Mouse (Mus musculus) monocyte, adult 5-6 weeks (primary cell): ENCODE measurements at regions not wholly inside any gene's neighbourhood (a gene's known extent, or its start where the extent isn't known, plus 50 kb on each side); places are given as distances from the start of the nearest gene placed in this dataset.

Experiments used
- ATAC-seq: fragments of 153-309, 156-312 bp; replicated peaks from 2 replicates; pipeline ENCODE4 v1.8.0; 2017; ENCODE audit warnings: mild to moderate bottlenecking; ENCODE audit not compliant: low TSS enrichment, insufficient number of reproducible peaks, severe bottlenecking, poor library complexity, low FRiP score

DNA sequence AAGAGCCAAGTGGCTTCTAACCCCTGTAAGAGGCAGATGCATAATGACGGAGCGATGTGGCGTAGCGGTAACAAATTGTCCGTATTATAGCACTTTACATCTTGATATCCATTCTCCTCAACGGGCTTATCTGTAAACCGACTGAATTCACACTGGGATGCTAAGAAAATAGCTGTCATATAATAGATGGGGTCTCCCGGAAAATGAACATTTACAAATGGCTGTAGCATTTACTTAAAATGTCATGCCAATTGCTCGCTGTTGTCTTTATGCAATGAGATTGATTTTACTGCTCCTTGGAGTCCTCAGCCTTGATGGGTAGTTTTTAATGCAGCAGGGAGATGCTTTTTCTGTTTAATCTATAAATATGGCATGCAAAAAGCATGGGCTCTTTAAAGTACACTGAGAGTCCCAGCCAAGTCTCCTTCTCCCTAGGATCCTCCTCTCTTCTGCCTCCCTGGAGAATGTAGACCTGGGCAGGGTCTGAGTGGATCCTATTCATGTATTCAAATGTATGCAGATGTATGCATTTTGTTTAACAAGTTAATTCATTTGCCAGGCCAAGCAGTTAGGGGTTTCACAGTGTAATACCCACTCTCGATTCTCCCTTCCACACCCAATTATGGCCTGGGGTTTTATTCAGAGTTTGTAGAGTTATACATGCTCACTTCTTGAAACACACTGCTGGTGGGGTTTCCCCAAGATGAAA is 233.9 kb upstream of the Sdk2 start:
- no peak for ATAC-seq

DNA sequence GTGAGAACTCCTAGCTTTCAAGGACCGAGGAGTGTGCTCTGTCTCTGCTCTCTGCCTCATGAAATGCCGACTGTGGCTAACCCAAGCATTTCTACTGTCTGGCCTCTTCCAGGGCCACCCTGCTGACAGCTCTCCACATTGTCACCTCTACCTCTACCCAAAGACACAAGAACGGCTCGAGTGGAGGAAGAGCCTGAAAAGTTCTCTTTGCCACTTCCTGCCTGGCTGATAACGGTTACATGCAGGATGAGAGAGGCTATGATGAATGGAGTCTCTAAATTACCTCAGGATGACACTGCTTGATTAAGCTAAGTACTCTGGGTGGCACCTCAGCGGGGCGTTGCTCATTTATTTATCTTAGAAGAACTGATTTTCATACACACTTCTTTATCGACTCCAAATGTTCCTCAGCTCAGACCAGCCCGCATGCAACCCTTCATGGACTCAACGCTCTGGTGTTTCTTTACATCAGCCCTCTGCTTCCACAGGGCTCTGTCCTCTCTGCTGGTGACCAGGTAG is 230.0 kb upstream of the Sdk2 start:
- ATAC-seq, result no peak

DNA sequence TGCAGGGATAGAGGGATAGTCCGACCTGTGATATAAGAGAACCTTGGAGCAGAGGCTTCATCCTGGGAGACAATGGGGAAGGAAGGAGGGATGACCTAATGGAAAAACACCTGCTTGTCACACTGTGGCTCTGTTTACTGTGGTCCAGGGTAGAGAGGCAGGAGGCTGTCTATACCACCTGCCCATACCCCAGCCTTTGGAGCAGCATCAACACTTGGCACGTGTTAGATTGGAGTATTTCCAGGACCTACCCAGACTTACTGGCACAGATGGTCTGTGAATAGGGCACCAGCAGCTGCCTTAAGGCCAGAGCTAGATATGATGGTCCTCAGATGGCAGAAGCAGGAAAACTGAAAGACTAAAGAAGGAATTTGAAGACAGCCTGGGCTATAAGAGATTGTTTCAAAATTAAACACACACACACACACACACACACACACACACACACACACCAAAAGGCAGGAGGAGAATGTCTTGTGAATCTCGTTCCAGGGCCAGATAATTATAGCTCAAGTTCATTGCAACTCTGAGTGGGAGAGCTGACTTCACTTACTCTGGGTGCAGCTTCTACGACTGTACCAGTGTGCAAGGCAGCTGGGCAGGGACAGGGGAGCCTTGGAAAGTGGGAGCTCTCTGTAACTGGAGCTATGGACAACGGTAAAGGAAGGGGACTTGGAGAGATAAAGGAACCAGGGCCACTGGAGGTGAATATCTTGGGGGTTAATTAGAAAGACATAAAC is 227.8 kb upstream of the Sdk2 start:
- ATAC-seq, result no peak

DNA sequence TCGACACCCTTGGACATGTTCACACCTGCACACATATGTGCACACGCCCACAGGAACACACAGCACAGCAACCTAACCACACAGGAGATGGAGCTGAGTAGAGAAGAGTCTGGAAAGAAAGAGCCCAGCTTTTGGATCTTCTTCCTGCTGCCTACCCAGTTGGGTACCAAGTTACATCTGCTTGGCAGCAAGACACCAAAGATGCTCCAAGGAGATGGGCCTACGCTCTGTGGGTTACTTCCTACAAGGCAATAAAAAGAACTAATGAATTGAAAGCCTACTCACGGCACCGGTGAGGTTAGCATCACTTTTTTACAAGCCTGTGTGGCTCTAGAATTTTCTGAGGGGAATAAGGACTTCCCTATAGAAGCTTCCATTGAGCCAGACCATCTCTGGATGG is 224.4 kb upstream of the Sdk2 start:
- ATAC-seq, result no peak

DNA sequence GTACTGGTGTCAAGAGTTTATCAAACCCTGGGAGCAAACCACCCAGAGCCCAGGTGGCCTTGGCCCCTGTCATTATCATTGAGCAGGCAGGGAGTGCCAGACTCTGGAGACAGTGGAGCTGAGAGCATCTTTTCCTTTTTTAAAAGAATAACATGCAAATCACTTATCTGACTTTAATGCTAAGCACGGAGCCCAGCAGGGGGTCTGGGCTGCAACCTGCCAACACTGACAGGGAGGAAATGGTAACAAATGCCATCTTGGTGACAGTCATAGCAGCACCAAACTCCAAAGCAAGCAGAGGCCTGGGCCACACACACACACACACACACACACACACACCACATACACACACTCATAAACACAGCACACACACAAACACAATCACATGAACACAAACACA is 223.1 kb upstream of the Sdk2 start:
- ATAC-seq, result no peak

DNA sequence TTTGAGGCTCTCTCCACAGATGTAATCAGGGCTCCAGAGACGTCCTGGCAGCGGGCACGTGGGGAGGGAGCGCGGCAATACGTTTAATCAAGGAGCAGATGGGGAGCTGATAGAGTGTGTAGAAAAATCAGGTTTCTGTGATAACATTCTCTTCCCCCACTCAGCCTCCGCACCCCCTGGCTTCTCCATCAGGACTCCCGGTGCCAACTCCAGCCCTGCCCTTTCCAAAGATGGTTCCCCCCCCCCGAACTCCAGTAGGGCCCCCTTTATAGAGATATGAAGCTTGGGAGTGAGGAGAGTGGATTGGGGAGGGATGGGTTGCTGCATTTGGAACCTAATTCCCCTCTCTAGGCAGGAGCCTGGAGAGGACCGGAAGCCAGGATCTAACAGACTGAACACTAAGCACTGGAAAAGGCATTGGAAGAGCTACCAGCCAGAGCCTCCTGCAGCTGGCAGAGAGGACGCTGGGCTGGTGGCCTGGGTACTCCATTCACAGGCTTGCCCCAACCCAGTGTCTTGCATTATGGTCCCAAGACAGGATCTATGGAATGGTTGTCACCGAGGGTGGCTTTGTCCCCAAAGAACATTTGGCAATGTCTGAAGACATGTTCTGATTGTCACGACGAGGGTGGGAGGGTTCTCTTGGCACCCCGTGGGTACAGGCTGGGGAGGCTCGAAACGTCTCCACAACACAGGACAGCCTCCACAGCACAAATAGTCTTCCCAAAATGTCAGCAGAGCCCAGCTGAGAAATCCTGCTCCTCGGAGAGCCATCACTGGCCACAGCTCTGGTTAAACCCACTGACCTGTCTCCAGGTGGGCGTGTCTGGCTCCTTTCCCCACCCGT is 218.2 kb upstream of the Sdk2 start:
- no peak for ATAC-seq

DNA sequence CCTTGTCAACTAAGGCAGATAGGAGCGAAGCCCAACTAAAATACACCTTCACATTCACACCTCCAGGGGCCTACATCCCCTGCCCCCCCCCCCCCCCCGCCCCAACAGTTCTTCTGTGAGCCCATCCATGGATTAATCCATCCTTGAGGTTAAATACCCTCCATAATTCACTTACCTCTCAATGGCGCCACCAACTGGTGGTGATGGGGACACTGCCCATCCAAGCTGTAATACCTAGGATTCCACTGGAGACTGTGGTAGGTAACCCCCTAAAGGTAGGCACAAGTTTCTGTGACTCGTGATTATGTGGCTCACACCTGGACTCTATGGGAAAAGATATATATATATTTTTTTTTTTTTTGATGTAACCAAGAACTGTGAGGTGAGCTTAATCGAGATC is 216.4 kb upstream of the Sdk2 start:
- ATAC-seq, result no peak

DNA sequence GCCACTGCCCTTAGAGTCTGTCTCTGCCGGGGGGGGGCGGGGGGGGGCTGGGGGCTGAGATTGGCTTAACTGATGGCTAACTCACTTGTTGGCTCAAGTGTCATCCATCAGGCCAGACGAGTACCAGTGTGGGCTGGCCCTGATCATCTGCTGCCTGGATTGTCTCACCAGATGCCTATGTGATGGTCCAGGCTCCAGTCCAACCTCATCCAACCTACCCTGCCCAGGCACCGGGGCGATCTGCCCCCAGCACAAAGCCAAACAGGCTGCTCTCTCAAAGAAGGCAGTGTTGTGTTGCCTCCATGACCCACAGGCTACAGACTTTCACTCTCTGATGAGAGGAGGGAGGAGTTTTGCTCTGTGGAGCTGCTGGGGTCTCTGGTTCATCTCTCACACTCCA is 215.7 kb upstream of the Sdk2 start:
- ATAC-seq, result no peak

DNA sequence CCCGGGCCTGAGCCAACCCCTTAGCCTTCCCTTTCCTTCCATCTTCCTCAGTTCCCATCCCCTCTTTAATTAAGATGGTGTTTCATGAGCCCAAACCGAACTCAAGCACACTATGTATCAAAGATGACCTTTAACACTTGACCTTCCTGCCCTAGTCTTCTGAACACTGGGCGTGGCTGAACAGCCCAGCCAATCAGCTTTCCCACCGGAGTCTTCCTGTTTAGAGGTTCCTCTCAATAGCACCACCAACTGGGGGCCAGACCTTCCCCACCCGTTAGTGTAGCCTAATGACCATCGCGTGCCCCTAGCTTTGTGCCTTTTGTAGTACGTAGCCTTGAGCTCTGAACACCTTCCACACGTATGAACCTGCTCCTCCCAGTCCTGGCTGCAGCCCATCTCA is 215.0 kb upstream of the Sdk2 start:
- no peak for ATAC-seq

DNA sequence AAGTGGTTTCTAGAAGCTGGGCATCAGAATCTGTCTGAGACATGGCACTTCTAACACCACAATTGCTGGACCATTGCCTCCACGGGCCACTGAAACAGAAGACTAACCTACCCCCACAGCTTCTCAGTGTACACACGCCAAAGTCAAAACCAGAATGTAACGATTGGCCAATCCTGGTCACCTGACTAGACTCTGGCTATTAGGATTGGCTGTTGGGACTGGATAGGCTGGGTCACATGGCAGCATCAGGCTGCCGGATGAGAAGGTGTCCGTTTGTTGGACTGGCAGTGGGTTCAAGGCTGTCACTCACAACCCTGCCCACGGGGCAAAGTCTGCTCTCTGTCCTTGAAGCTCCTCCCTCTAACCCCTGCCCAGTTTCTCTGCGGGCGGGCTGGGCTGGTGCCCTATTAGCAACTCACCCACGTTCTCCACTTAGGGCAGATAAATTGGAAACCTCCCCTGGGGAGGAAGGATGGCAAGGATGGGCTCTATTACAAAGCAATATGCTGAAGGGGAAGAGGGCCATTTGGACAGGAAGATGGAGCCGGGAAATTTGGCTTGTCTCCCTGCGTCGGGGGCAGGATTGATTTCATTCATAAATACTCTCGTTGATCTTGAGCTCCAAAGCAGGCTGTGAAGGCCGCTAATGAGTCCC is 214.3 kb upstream of the Sdk2 start:
- ATAC-seq, result no peak

DNA sequence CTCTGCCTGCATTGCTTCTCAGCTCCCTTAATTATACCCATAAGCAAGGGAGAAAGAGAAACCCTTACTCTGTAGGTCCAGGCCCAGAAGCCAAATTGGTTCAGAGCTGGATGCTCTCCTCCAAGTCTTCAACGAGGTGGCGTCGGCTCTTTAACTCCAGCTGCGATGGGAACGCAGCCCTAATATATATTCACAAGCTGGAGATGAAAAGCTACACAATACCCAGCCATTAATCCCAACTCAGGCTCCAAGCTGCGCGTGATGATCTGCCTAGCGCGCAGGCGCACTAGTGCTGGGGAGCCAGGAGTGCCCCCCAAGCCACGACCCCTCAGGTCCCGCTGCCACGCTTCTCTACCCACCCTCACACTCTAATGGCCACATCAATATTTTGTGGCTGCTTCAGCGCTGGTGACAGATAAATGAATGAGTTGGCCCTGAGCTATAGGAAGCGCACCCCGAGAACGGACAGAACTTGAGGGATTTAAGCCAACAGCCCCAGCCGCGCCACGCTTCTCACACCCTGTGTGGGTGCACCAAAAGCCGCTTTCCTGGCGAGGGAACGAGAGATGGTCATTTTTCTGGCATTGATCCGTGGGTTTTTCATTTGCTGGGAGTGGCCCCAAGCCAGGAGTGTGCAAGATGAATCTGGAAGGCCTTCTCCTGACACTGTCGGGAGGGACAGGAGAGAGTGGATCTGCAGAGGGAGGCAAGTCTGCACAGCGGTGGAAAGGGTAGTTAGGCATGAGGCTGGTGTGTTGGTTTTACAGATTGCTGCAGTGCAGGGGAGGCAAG is 210.9 kb upstream of the Sdk2 start:
- ATAC-seq, result no peak

DNA sequence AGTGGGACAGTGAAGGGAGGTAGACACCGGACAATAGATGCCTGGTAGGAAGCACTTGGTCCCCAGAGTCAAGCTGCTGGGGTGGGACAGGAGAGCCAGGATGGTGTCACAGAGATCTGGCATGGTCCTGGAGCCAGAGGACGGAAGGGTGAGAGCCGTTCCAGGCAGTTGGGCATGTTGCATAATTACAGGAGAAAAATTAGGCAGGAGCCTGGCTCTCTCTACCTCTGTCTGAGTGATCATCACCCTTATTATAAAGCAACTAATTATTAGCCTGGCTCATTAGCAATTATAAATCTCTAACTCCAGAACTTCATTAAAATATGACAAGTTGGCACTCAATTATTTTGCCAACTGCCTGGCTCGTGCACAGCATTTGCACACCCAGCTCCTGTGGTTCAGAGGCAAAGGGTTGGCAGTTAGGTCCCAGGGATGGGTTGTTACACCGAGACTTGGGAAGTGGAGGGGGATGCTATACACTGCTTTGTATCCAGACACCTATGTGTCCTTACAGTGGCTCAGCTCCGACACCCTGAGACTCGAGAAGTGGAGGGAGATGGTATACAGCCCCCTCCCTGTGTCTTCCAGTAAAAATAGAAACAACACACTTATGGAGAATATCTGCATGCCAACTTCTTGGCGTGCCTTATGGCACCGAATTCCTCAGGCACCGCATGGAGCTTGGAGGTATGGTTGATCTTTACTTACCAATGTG is 203.7 kb upstream of the Sdk2 start:
- no peak for ATAC-seq

DNA sequence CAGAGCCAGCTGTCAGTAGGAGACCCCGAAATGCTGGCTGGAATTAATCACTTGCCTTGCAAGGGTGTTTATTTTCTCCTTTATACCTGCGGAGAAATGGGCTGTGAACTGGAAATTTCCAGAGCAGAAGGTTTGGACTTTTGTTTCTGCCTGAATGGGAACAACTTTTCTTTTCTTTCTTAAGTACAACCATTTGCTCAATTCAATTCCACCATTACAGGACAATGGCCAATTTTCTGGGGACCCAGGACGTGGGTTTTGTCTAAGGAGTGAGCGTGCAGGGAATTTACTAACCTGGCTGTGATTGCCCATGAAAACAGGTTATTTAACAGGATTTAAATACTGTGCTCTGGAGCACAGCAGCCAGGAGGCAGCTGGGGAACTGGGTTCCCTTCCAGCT is 195.1 kb upstream of the Sdk2 start:
- no peak for ATAC-seq

DNA sequence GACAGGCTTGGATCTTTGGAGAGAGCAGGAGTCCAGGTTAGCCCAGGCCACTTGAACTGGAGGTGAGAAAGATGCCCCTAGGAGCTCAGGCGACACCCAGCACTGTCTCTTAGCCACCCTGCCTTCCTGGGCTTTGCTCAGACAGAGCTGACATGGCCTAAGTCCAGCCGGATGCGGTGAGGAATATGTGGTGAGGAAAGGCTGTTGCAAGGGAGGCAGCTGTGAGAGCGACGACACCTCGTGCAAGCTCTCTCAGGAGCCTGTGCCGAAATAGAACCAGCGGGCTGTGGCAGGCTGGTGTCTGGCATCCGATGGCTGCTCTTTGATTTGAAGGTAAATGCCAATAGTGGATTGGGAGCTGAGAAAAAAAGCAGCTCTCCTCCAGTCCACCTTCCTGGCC is 191.4 kb upstream of the Sdk2 start:
- ATAC-seq, result no peak

DNA sequence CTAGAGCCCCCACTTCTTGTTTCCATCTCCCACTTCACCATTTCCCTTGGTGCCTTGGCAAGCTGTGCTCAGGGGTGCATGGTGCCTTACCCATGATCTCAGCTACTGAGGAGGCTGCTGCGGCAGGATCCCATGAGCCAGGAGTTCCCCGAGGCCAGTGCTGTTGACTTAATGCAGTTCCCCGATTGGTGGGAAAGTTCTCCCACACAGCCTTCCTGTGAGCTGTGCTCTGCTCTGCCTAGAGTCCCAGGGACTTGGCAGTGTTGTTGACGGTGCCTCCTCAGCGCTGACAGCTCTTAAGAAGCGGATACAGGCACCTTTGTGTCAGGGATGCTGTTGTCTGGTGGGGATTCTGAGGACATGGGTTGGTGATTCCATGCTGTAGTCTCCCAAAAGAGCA is 190.9 kb upstream of the Sdk2 start:
- ATAC-seq, result no peak

DNA sequence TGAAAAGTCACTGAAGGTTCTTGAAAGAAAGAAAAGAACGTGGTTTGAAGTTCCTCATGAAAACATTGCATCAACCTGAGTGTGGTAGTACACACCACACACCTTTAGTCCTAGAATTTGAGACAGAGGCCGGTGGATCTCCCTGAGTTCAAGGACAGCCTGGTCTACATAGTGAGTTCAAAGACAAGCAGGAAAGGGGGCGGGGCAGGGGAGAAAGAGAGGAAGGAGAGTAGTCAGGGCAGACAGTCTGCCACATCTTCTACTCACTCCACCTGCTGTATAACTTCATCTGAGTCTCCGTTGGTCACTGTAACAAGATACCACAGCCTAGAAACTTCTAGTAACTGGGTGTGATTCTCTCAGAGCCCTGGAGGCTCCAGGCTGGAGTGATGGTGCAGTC is 190.2 kb upstream of the Sdk2 start:
- ATAC-seq, result no peak

DNA sequence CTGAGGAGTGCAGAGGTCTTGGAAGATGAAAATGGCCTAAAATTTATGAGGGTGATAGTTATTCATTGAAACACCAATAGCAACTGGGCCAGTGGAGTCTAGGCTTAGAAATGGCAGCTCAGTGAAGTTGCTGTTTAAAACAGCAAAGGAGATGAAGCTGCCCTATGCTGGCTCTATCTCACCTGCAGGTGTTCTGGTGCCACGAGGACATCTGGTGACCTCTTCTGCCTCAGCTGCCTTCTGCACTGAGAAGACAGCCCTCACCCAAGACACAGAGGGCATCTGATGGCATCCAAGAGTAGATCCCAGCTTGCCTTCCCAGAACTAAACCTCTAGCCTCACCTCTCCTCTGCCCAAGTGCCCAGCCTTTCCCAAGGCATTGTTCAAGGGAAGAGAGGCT is 187.5 kb upstream of the Sdk2 start:
- no peak for ATAC-seq

DNA sequence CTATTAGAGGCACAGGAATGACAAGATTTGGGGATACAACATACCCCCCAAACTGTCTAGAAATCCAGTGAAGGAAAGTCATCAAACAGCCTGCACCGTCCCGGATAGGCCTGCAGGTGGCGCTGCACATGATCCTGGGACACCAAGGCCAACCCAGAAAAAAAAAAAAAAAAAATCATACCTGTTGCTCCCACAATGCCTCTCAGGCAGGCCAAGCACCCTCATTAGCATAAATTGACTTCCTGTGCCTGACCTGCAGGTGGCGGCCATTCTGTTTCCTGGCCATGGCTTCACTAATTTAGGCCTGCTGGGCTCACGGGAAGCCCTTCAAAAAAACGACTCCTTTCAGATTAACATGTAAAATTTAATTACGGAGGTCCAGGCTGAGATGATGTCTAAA is 184.8 kb upstream of the Sdk2 start:
- no peak for ATAC-seq
